Mouse (Mus musculus) neutrophil, adult 59 days (primary cell): ENCODE measurements around the gene Vmn1r211. TPM values are rescaled to one million over a fixed set of nuclear protein-coding genes. Genes with fewer than 3 reads are reported as not detected.

Experiments used
- total RNA-seq, 2 experiments: library from RNA; stranded (reverse); gene quantifications; 1 replicate in 1 of 2; 2 replicates in 1 of 2; pipeline ENCODE4 v1.2.4; 2023

The Vmn1r211 gene
- total RNA-seq, result not detected

DNA sequence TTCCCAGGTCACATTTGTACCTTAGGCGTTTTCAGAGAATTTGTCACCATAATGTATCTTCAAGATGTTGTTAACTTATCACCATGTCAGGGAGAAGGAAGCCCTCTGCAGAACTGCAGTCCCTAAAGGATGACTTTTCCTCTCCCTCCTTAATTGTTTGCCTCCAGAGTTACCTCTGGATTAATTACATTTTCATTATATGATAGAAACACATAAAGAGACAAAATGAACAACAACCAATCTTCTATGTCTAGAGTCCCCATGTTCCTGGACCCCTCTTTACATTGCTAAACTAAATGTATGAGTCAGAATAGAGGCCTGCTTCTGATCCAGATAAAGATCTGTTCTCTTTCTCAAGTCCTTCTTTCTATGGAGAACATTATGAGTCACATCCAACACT lies at the start of gene Vmn1r211:
Vmn1r211 (minus strand) TSS at position 101 of the 400 bp plus-strand sequence.

DNA sequence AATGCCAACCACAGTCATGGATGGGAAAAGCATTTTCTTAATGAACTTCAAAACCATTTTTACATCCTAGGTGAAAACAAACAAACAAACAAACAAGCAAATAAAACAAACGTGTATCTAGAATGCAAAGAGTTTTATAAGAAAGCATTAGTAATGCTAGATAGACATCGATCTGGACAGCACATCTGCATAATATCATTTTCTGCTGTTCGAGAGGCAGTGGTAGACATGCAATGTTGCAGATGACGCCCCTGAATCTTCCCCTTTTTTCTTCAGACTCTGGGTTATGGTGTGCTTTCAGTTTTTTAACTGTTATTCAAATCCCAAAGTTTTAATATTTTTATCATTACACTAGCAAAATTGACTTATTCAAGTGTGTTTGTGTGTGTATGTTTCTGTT lies 26.7 kb upstream of the Vmn1r211 start, which contains the start of gene Vmn1r212:
Vmn1r212 (minus strand) TSS at position 101 of the 400 bp plus-strand sequence.

DNA sequence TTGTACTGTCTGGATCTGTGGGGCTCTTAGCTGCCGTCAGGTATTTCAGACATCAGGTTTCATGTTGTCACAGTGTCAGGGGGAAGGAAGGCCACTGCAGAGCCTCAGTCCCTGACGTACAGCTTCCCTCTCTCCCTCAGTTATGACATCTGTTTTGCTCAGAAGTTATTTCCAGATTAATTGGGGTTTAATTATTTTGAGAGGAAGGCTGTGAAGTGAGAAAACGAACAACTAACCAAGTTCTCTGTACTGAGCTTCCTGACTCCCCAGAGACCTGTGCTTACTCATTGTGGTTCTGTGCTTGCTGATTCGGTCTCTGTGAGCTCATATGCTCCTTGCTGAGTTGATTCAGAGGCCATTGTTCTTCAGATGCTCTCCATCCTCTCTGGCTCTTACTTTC lies 26.1 kb downstream of the Vmn1r211 start, which contains the start of gene Vmn1r210:
Vmn1r210 (minus strand) TSS at position 101 of the 400 bp plus-strand sequence.

DNA sequence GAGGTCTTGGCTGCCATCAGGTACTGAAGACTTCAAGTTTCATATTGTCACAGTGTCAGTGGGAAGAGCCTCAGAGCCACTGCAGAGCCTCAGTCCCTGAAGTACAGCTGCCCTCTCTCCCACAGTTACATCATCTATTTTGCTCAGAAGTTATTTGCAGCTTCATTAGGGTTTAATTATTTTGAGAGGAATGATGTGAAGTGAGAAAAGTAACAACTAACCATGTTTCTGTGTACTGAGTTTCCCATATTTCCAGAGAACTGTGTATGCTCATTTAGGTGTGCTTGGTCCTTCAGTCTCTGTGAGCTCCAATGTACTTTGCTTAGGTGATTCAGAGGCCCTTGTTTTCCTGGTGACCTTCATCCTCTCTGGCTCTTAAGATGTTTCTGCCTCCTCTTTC lies 47.8 kb downstream of the Vmn1r211 start, which contains the start of gene Vmn1r209:
Vmn1r209 (minus strand) TSS at position 101 of the 400 bp plus-strand sequence.

Other genes with a start within 250 kb of the Vmn1r211 start
- not detected for gene Vmn1r206, start 233.3 kb downstream of the Vmn1r211 start, total RNA-seq
- gene Vmn1r207-ps, start 127.9 kb downstream of the Vmn1r211 start, total RNA-seq, result under 1 TPM; 0.13 TPM
- not detected for gene Vmn1r208, start 80.2 kb downstream of the Vmn1r211 start, total RNA-seq
- under 1 TPM in 1 of 2 experiments, not detected in 1; 0.09 TPM for gene Vmn1r209, start 47.9 kb downstream of the Vmn1r211 start, total RNA-seq
- not detected for gene Vmn1r210, start 26.2 kb downstream of the Vmn1r211 start, total RNA-seq
- not detected for gene Vmn1r212, start 26.6 kb upstream of the Vmn1r211 start, total RNA-seq
- gene Vmn1r213, start 150.1 kb upstream of the Vmn1r211 start, total RNA-seq, result not detected
- gene Vmn1r214, start 172.9 kb upstream of the Vmn1r211 start, total RNA-seq, result not detected
- gene Vmn1r215, start 210.5 kb upstream of the Vmn1r211 start, total RNA-seq, result not detected